Mouse (Mus musculus): ENCODE data around the gene Dlgap1. TPM values are rescaled to one million over a fixed set of nuclear protein-coding genes. Genes with fewer than 3 reads are reported as not detected.

Dlgap1 gene
- total and polyA plus RNA-seq, 2 experiments from 2014 or later: 0.20 to 0.76 TPM

GRCm38 (mm10) chr17:70605659-70606058 lies 636.8 kb downstream of the Dlgap1 start:
- 67% methylated on average over 5 of the region's 5 CpGs for WGBS
- H3K27me3 ChIP-seq (ENCODE audit: control insufficient read depth, insufficient read depth, low read length): no peaks in the 10 kb centered on the region
- no peaks in the 10 kb centered on the region for H3K36me3 ChIP-seq (replicated peaks; ENCODE audit: control insufficient read depth, insufficient read depth, low read length)
- ATAC-seq (ENCODE audit: insufficient read depth, low read depth): no peak
- H3K9me3 ChIP-seq (replicated peaks; ENCODE audit: control insufficient read depth, low read length): no peaks in the 10 kb centered on the region
- H3K4me1 ChIP-seq (ENCODE audit: control insufficient read depth, insufficient read depth): no peaks in the 10 kb centered on the region
- no peak for DNase-seq (ENCODE audit: low spot score)
- no peak overlapping the region for H3K9ac ChIP-seq (replicated peaks; ENCODE audit: low read depth, low read length)
- no peak overlapping the region for H3K4me2 ChIP-seq (ENCODE audit: low read depth, low read length)
- no peak overlapping the region for H3K27ac ChIP-seq (ENCODE audit: low read depth)
- H3K4me3 ChIP-seq (ENCODE audit: low read depth, low read length): no peak overlapping the region
- no peak for TF ChIP-seq CTCF (IDR thresholded peaks at IDR 0.05; ENCODE audit: low read depth)
- TF ChIP-seq EP300 (IDR thresholded peaks at IDR 0.05; ENCODE audit: low read depth): no peak

DNA sequence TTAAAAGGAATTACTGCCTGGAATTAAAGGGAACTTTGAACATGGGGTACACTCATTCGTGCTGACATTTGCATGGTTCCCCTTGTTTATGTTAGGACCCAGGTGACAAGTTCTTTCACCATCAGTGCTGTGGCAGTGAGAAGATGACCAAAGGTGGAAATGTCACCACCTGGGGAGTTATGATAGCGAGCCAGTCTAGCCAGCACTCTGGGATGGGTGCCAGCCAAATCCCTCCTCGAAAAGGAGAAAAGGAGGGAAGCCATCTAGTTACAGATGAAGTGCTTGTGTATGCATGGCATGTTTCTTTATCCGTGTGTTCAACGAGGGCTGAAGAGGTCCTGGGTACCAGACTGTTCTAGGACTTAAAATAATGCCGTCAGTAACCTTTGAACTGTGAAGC lies 643.3 kb downstream of the Dlgap1 start:
- no peak for TF ChIP-seq EP300 (IDR thresholded peaks at IDR 0.05; ENCODE audit: low read depth)
- TF ChIP-seq CTCF (IDR thresholded peaks at IDR 0.05; ENCODE audit: low read depth): no peak
- H3K4me2 ChIP-seq (ENCODE audit: low read depth, low read length): no peak overlapping the region
- ATAC-seq (ENCODE audit: insufficient read depth, low read depth) (no peak), DNase-seq (ENCODE audit: low spot score) (no peak)
- no peak overlapping the region for H3K27ac ChIP-seq (ENCODE audit: low read depth)
- H3K36me3 ChIP-seq (replicated peaks; ENCODE audit: control insufficient read depth, insufficient read depth, low read length): no peaks in the 10 kb centered on the region
- H3K4me3 ChIP-seq (ENCODE audit: low read depth, low read length): no peak overlapping the region
- no peaks in the 10 kb centered on the region for H3K9me3 ChIP-seq (replicated peaks; ENCODE audit: control insufficient read depth, low read length)
- H3K9ac ChIP-seq (replicated peaks; ENCODE audit: low read depth, low read length): no peak overlapping the region
- no peaks in the 10 kb centered on the region for H3K4me1 ChIP-seq (ENCODE audit: control insufficient read depth, insufficient read depth)
- H3K27me3 ChIP-seq (ENCODE audit: control insufficient read depth, insufficient read depth, low read length): no peaks in the 10 kb centered on the region
- WGBS: 37% methylated on average over 6 of the region's 6 CpGs

DNA sequence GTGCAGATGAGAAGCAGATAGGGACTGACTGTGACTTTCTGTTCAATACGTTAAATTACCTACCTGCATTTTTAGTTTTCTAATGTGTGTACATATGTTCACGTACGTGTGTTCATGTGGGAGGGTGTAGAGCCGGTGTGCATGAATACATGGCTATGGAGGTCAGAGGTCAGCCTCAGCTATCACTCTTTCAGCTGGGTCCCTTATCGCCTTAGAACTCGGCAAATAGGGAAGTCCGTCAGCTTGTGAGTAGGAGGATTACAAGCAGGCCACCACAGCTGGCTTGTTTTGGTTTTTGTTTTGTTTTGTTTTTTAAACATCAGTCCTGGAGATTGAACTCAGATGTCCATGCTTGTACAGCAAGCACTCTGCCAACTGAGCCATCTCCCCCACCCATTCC lies 645.0 kb downstream of the Dlgap1 start:
- no peaks in the 10 kb centered on the region for H3K36me3 ChIP-seq (replicated peaks; ENCODE audit: control insufficient read depth, insufficient read depth, low read length)
- H3K27ac ChIP-seq (ENCODE audit: low read depth): no peak overlapping the region
- TF ChIP-seq EP300 (IDR thresholded peaks at IDR 0.05; ENCODE audit: low read depth) (no peak), CTCF (IDR thresholded peaks at IDR 0.05; ENCODE audit: low read depth) (no peak)
- no peak for ATAC-seq (ENCODE audit: insufficient read depth, low read depth)
- no peak for DNase-seq (ENCODE audit: low spot score)
- H3K4me2 ChIP-seq (ENCODE audit: low read depth, low read length): no peak overlapping the region
- no peaks in the 10 kb centered on the region for H3K27me3 ChIP-seq (ENCODE audit: control insufficient read depth, insufficient read depth, low read length)
- no peaks in the 10 kb centered on the region for H3K4me1 ChIP-seq (ENCODE audit: control insufficient read depth, insufficient read depth)
- no peak overlapping the region for H3K9ac ChIP-seq (replicated peaks; ENCODE audit: low read depth, low read length)
- WGBS: 78% methylated on average over 7 of the region's 7 CpGs
- H3K4me3 ChIP-seq (ENCODE audit: low read depth, low read length): no peak overlapping the region
- no peaks in the 10 kb centered on the region for H3K9me3 ChIP-seq (replicated peaks; ENCODE audit: control insufficient read depth, low read length)

GRCm38 (mm10) chr17:70614407-70615060 lies 645.7 kb downstream of the Dlgap1 start:
- Histone ChIP-seq H3K36me3 (replicated peaks; ENCODE audit: control insufficient read depth, insufficient read depth, low read length) (no peaks in the 10 kb centered on the region), H3K4me1 (ENCODE audit: control insufficient read depth, insufficient read depth) (no peaks in the 10 kb centered on the region), H3K27ac (ENCODE audit: low read depth) (no peak overlapping the region), H3K9ac (replicated peaks; ENCODE audit: low read depth, low read length) (no peak overlapping the region), H3K27me3 (ENCODE audit: control insufficient read depth, insufficient read depth, low read length) (no peaks in the 10 kb centered on the region), H3K9me3 (replicated peaks; ENCODE audit: control insufficient read depth, low read length) (no peaks in the 10 kb centered on the region), H3K4me2 (ENCODE audit: low read depth, low read length) (no peak overlapping the region), H3K4me3 (ENCODE audit: low read depth, low read length) (no peak overlapping the region)
- TF ChIP-seq EP300 (IDR thresholded peaks at IDR 0.05; ENCODE audit: low read depth) (no peak), CTCF (IDR thresholded peaks at IDR 0.05; ENCODE audit: low read depth) (no peak)
- DNase-seq (ENCODE audit: low spot score) (no peak), ATAC-seq (ENCODE audit: insufficient read depth, low read depth) (no peak)
- WGBS: 69% methylated on average over 5 of the region's 5 CpGs

DNA sequence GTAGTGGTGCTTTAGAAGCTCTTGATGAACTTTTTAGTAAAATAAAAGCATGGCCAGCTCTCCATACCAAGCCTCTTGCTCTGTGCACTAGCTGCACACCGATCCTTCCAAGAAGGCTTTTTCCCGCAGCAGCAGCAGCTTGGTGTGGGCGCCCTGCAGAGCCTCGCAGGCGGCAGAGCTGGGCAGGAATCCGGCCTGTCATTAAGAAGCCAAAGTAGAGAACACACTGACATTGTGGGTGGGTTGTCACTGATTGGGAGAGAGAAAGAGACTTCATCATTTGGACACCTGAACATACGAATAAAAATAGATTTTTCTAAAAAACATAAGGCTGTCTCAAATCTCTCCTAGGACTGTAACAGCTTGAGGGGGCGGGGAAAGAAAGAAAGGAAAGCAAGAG lies 653.6 kb downstream of the Dlgap1 start:
- H3K27me3 ChIP-seq (ENCODE audit: control insufficient read depth, insufficient read depth, low read length): no peaks in the 10 kb centered on the region
- no peaks in the 10 kb centered on the region for H3K4me1 ChIP-seq (ENCODE audit: control insufficient read depth, insufficient read depth)
- no peak overlapping the region for H3K9ac ChIP-seq (replicated peaks; ENCODE audit: low read depth, low read length)
- ATAC-seq (ENCODE audit: insufficient read depth, low read depth): no peak
- no peaks in the 10 kb centered on the region for H3K36me3 ChIP-seq (replicated peaks; ENCODE audit: control insufficient read depth, insufficient read depth, low read length)
- DNase-seq (ENCODE audit: low spot score): no peak
- TF ChIP-seq EP300 (IDR thresholded peaks at IDR 0.05; ENCODE audit: low read depth): no peak
- TF ChIP-seq CTCF (IDR thresholded peaks at IDR 0.05; ENCODE audit: low read depth): no peak
- H3K27ac ChIP-seq (ENCODE audit: low read depth): no peak overlapping the region
- H3K9me3 ChIP-seq (replicated peaks; ENCODE audit: control insufficient read depth, low read length): no peaks in the 10 kb centered on the region
- H3K4me3 ChIP-seq (ENCODE audit: low read depth, low read length): no peak overlapping the region
- WGBS: 49% methylated on average over 8 of the region's 8 CpGs
- H3K4me2 ChIP-seq (ENCODE audit: low read depth, low read length): no peak overlapping the region

- no peak for TF ChIP-seq CTCF (IDR thresholded peaks at IDR 0.05; ENCODE audit: low read depth)
- no peak for TF ChIP-seq EP300 (IDR thresholded peaks at IDR 0.05; ENCODE audit: low read depth)
- 81% methylated on average over 9 of the region's 9 CpGs for WGBS
Measured at GRCm38 (mm10) chr17:70626396-70626795, 657.5 kb downstream of the Dlgap1 start.

More at GRCm38 (mm10) chr17:70626396-70626795, 657.5 kb downstream of the Dlgap1 start:
- Histone ChIP-seq H3K4me1 (ENCODE audit: control insufficient read depth, insufficient read depth) (no peaks in the 10 kb centered on the region), H3K4me2 (ENCODE audit: low read depth, low read length) (no peak overlapping the region), H3K27me3 (ENCODE audit: control insufficient read depth, insufficient read depth, low read length) (no peaks in the 10 kb centered on the region), H3K9ac (replicated peaks; ENCODE audit: low read depth, low read length) (no peak overlapping the region), H3K36me3 (replicated peaks; ENCODE audit: control insufficient read depth, insufficient read depth, low read length) (no peaks in the 10 kb centered on the region), H3K4me3 (ENCODE audit: low read depth, low read length) (no peak overlapping the region), H3K27ac (ENCODE audit: low read depth) (no peak overlapping the region), H3K9me3 (replicated peaks; ENCODE audit: control insufficient read depth, low read length) (no peaks in the 10 kb centered on the region)
- DNase-seq (ENCODE audit: low spot score) (no peak), ATAC-seq (ENCODE audit: insufficient read depth, low read depth) (no peak)
